Mouse (Mus musculus) bone marrow, adult 2 months (tissue): ENCODE measurements around the gene Ap2a2.

Experiments used
- CTCF ChIP-seq: fragments of 200-500 bp; IDR thresholded peaks from 2 replicates; pipeline ENCODE4 v1.5.1; 2011; ENCODE audit warnings: low read length, control low read depth; ENCODE audit not compliant: control insufficient read depth, insufficient read depth
- POLR2A ChIP-seq: fragments of 200-500 bp; IDR thresholded peaks from 2 replicates; pipeline ENCODE4 v1.6.1; 2011; ENCODE audit warnings: low read depth, mild to moderate bottlenecking, control low read depth, low read length, borderline replicate concordance; ENCODE audit not compliant: control insufficient read depth

- TF ChIP-seq CTCF (no peak), POLR2A (no peak)
Observed at GRCm38 (mm10) chr7:141614329-141614832, 52.4 kb downstream of the Ap2a2 start.
